Mouse (Mus musculus) lung, postnatal 0 days (tissue): ENCODE results near the gene Trim44.

Experiments
- CTCF ChIP-seq: IDR thresholded peaks from 2 replicates; pipeline ENCODE4 v1.5.1; 2016; ENCODE audit warnings: antibody characterized with exemption, mild to moderate bottlenecking
- EP300 ChIP-seq: IDR thresholded peaks from 2 replicates; pipeline ENCODE4 v1.6.1; 2016; ENCODE audit warnings: antibody characterized with exemption, mild to moderate bottlenecking, control low read depth

- TF ChIP-seq CTCF (no peak), EP300 (no peak)
Observed at GRCm38 (mm10) chr2:102409741-102410140, 2.1 kb upstream of the Trim44 start.
